Mouse (Mus musculus) midbrain, postnatal 0 days (tissue): ENCODE data around the gene Srp54a. TPM values are rescaled to one million over a fixed set of nuclear protein-coding genes. Genes with fewer than 3 reads are reported as not detected.
A peak's percentile ranks its signal among the peaks of the same experiment; 100 is the strongest.
"Not testable (repeated sequence)": the region's sequence is repeated elsewhere in the genome, so short reads cannot be mapped to it uniquely, and the experiment has no call there.

Experiments used
- ATAC-seq: fragments of 200-750 bp; cut with Nextera tagmentation; 2 replicates; pipeline ENCODE4 v1.8.0; 2017; ENCODE audit warnings: moderate number of reproducible peaks, mild to moderate bottlenecking, moderate TSS enrichment, moderate library complexity; ENCODE audit not compliant: low FRiP score
- DNase-seq: peaks from one replicate; pipeline ENCODE4 v3.0.0-alpha.2; 2015; ENCODE audit warnings: low spot score
- H3K27ac ChIP-seq: fragments of 300-500 bp; sonication (generic); 2 replicates; pipeline ENCODE4 v1.5.1; 2014; ENCODE audit warnings: low read depth, mild to moderate bottlenecking, low read length, mixed read lengths
- H3K27me3 ChIP-seq: fragments of 300-500 bp; sonication (generic); 2 replicates; pipeline ENCODE4 v1.6.1; 2014; ENCODE audit warnings: low read length, control low read depth, mixed read lengths; ENCODE audit not compliant: insufficient read depth
- H3K36me3 ChIP-seq: fragments of 300-500 bp; sonication (generic); 2 replicates; pipeline ENCODE4 v1.6.1; 2014; ENCODE audit warnings: low read length, control low read depth, mixed read lengths; ENCODE audit not compliant: insufficient read depth
- H3K4me1 ChIP-seq: fragments of 300-500 bp; sonication (generic); 2 replicates; pipeline ENCODE4 v1.6.1; 2014; ENCODE audit warnings: mild to moderate bottlenecking, control low read depth, antibody characterized with exemption, low read length, mixed read lengths; ENCODE audit not compliant: insufficient read depth
- H3K4me2 ChIP-seq: fragments of 300-500 bp; sonication (generic); 2 replicates; pipeline ENCODE4 v1.6.1; 2014; ENCODE audit warnings: low read depth, mild to moderate bottlenecking, low read length, mixed read lengths; ENCODE audit not compliant: poor library complexity, severe bottlenecking
- H3K4me3 ChIP-seq: fragments of 300-500 bp; sonication (generic); 2 replicates; pipeline ENCODE4 v1.5.1; 2014; ENCODE audit warnings: low read depth, mild to moderate bottlenecking, low read length, moderate library complexity
- H3K9ac ChIP-seq: fragments of 300-500 bp; sonication (generic); replicated peaks from 2 replicates; pipeline ENCODE4 v1.6.1; 2014; ENCODE audit warnings: mild to moderate bottlenecking, low read length, moderate library complexity, mixed read lengths; ENCODE audit not compliant: poor library complexity, severe bottlenecking
- H3K9me3 ChIP-seq: fragments of 300-500 bp; sonication (generic); 2 replicates; pipeline ENCODE4 v1.6.1; 2016; ENCODE audit warnings: low read length, control low read depth
- WGBS: fragments of 180-500 bp; shearing (Covaris S2); extraction: QIAGEN DNeasy Blood & Tissue Kit; methylation state at CpG from one replicate; pipeline ENCODE4 v1.1.7; 2014; 5-methylcytosine and 5-hydroxymethylcytosine counted together
- polyA plus RNA-seq: library from polyadenylated mRNA; unstranded; fragments of >200 nt; fragmentation: Nextera tagmentation; extraction: Ambion mirVana; gene quantifications from 2 replicates; pipeline ENCODE4 v1.2.1, GENCODE M21; 2015
- total RNA-seq: library from RNA; depleted of rRNA; stranded (reverse); fragments of >200 nt; gene quantifications from 2 replicates; pipeline ENCODE4 v1.2.3, GENCODE M21; 2014; rRNA removed

Gene Srp54a
- total and polyA plus RNA-seq, 2 experiments from 2014 or later = 65.2 to 198 TPM

GRCm38 (mm10) chr12:55124242-55124641, 44.2 kb downstream of the Srp54a start, which contains the start of gene Fam177a:
Gene Fam177a (plus strand): TSS chr12:55124469.
- H3K4me3 ChIP-seq, H3K9me3 ChIP-seq, H3K4me1 ChIP-seq, H3K27me3 ChIP-seq, DNase-seq, H3K9ac ChIP-seq, H3K4me2 ChIP-seq, H3K36me3 ChIP-seq, H3K27ac ChIP-seq: not testable (repeated sequence)
- ATAC-seq = peak; percentile 97
- WGBS = no CpG with 5 or more reads among the region's 40 CpGs

- WGBS = no CpG with 5 or more reads among the region's 18 CpGs
- H3K27ac ChIP-seq = not testable (repeated sequence)
- ATAC-seq = peak; percentile 68
These were observed 44.7 kb downstream of the Srp54a start for GRCm38 (mm10) chr12:55124731-55125130.

GRCm38 (mm10) chr12:55135540-55135939, 55.5 kb downstream of the Srp54a start:
- not testable (repeated sequence) for H3K36me3 ChIP-seq, H3K27me3 ChIP-seq, DNase-seq, H3K4me2 ChIP-seq, H3K4me3 ChIP-seq, H3K27ac ChIP-seq, H3K9ac ChIP-seq, H3K9me3 ChIP-seq, H3K4me1 ChIP-seq, ATAC-seq
- no CpG with 5 or more reads among the region's 6 CpGs for WGBS

More at GRCm38 (mm10) chr12:55124731-55125130, 44.7 kb downstream of the Srp54a start:
- not testable (repeated sequence) for H3K4me1 ChIP-seq, H3K36me3 ChIP-seq, H3K4me2 ChIP-seq, DNase-seq, H3K9ac ChIP-seq, H3K4me3 ChIP-seq, H3K27me3 ChIP-seq, H3K9me3 ChIP-seq

GRCm38 (mm10) chr12:55137859-55138258, 57.8 kb downstream of the Srp54a start:
- H3K9ac ChIP-seq, ATAC-seq, H3K4me1 ChIP-seq, H3K4me2 ChIP-seq, H3K9me3 ChIP-seq, H3K27ac ChIP-seq, H3K27me3 ChIP-seq, DNase-seq, H3K36me3 ChIP-seq, H3K4me3 ChIP-seq: not testable (repeated sequence)
- WGBS = no CpG with 5 or more reads among the region's 6 CpGs

- H3K4me2 ChIP-seq, DNase-seq, H3K4me1 ChIP-seq, H3K27ac ChIP-seq, H3K9ac ChIP-seq, H3K36me3 ChIP-seq, H3K27me3 ChIP-seq, H3K9me3 ChIP-seq: not testable (repeated sequence)
- 0 out of 2 replicates have a peak within 1 kb of the TSS, but pooled peaks have one; percentile 13 for H3K4me3 ChIP-seq
- WGBS = no CpG with 5 or more reads among the region's 57 CpGs
- ATAC-seq = peak; percentile 99
These were observed 74.7 kb downstream of the Srp54a start, which contains the start of gene Srp54b for GRCm38 (mm10) chr12:55154559-55155448. Gene Srp54b (plus strand): TSS chr12:55155104.

GRCm38 (mm10) chr12:55155449-55155783, 75.4 kb downstream of the Srp54a start:
- H3K4me3 ChIP-seq = 0 out of 2 replicates have a peak overlapping the region, but pooled peaks have one; percentile 13
- WGBS = 0% methylated on average over 3 of the region's 24 CpGs
- H3K4me1 ChIP-seq, H3K4me2 ChIP-seq, H3K27ac ChIP-seq, H3K9me3 ChIP-seq, H3K9ac ChIP-seq, DNase-seq, H3K36me3 ChIP-seq, H3K27me3 ChIP-seq: not testable (repeated sequence)
- peak; percentile 53; the same call in 1 of the 2 replicates for ATAC-seq

Other genes with a start within 250 kb of the Srp54a start
- gene Cfl2, start 217.4 kb upstream of the Srp54a start, total RNA-seq = 209 and 212 TPM in 2 replicates
- gene Cfl2, start 217.4 kb upstream of the Srp54a start, polyA plus RNA-seq = 249 and 256 TPM in 2 replicates
- not detected in 2 replicates for gene Gm20403, start 93.7 kb upstream of the Srp54a start, total RNA-seq
- gene Gm20403, start 93.7 kb upstream of the Srp54a start, polyA plus RNA-seq = not detected in 2 replicates
- gene Baz1a, start 65.9 kb upstream of the Srp54a start, total RNA-seq = 2.1 and 4.4 TPM in 2 replicates
- gene Baz1a, start 65.9 kb upstream of the Srp54a start, polyA plus RNA-seq = 2.0 and 2.6 TPM in 2 replicates
- gene 2700097O09Rik, start 152 bp upstream of the Srp54a start, total RNA-seq = 10.9 and 12.4 TPM in 2 replicates
- 16.6 and 18.5 TPM in 2 replicates for gene 2700097O09Rik, start 152 bp upstream of the Srp54a start, polyA plus RNA-seq
- 49.7 and 51.8 TPM in 2 replicates for gene Fam177a, start 44.2 kb downstream of the Srp54a start, total RNA-seq
- 84.6 and 92.6 TPM in 2 replicates for gene Fam177a, start 44.2 kb downstream of the Srp54a start, polyA plus RNA-seq
- gene Srp54b, start 74.8 kb downstream of the Srp54a start, total RNA-seq = 71.1 and 101 TPM in 2 replicates
- 59.6 and 71.0 TPM in 2 replicates for gene Srp54b, start 74.8 kb downstream of the Srp54a start, polyA plus RNA-seq
- not detected in 2 replicates for gene 1700047I17Rik2, start 119.3 kb downstream of the Srp54a start, total RNA-seq
- gene 1700047I17Rik2, start 119.3 kb downstream of the Srp54a start, polyA plus RNA-seq = not detected in 2 replicates
- gene Srp54c, start 149.9 kb downstream of the Srp54a start, total RNA-seq = 44.4 and 55.6 TPM in 2 replicates
- gene Srp54c, start 149.9 kb downstream of the Srp54a start, polyA plus RNA-seq = 78.7 and 86.5 TPM in 2 replicates
- 6.5 and 9.6 TPM in 2 replicates for gene 1110008L16Rik, start 219.3 kb downstream of the Srp54a start, total RNA-seq
- 8.7 and 8.9 TPM in 2 replicates for gene 1110008L16Rik, start 219.3 kb downstream of the Srp54a start, polyA plus RNA-seq
- 9.0 and 14.3 TPM in 2 replicates for gene Ppp2r3c, start 222.7 kb downstream of the Srp54a start, total RNA-seq
- 18.0 and 19.0 TPM in 2 replicates for gene Ppp2r3c, start 222.7 kb downstream of the Srp54a start, polyA plus RNA-seq